Mouse (Mus musculus): ENCODE results near the gene Trpm2.

DNA sequence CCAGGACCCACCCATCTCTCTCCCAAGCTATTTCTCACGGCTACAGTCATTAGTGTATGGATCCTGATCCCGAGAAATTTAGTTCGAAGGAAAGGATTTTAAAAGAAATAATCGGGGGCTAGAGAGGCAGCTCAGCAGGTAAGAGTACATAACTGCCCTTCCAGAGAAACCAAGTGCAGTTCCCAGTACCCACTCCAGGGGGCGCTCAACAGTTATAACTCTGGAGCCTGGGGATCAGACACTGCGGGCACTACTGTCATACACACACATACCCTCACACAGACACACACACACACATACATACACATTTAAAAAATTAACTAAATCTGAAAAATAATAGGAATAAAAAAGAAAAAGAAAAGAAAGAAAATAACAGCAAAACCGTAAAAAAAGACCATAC, 44.2 kb downstream of the Trpm2 start:
- TF ChIP-seq POLR2A (IDR thresholded peaks at IDR 0.05; ENCODE audit: low read depth, low read length): no peak
- peak; percentile 62; the same call in 1 of the 2 replicates for TF ChIP-seq CTCF (IDR thresholded peaks at IDR 0.05; ENCODE audit: extremely low read depth, insufficient read depth, insufficient read length, insufficient replicate concordance)

Data from spleen, adult 2 months (tissue).